Mouse (Mus musculus): Measurements from ENCODE around the gene Prr19. TPM values are rescaled to one million over a fixed set of nuclear protein-coding genes. Genes with fewer than 3 reads are reported as not detected.
"Not testable (repeated sequence)": the region's sequence is repeated elsewhere in the genome, so short reads cannot be mapped to it uniquely, and the experiment has no call there.

Gene Prr19
- polyA plus RNA-seq, 1 experiment from 2014 or later: 0.13 TPM

DNA sequence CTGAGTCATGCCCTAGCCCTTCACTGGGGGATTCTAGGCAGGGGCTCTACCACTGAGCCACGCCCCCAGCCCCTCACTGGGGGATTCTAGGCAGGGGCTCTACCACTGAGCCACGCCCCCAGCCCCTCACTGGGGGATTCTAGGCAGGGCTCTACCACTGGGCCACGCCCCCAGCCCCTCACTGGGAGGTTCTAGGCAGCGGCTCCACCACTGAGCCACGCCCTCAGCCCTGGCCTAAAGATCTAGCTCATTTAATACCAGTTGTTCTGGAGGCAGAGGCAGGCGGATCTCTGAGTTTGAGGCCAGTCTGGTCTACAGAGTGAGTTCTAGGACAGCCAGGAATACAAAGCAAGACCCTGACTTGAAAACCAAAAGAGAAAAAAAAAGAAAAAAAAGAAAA, 24.2 kb downstream of the Prr19 start:
- not testable (repeated sequence) for H3K4me1 ChIP-seq (replicated peaks; ENCODE audit: control insufficient read depth, insufficient read depth, low read length); H3K4me3 ChIP-seq (ENCODE audit: low read length); H3K27ac ChIP-seq (ENCODE audit: low read length); H3K9me3 ChIP-seq (ENCODE audit: control insufficient read depth, low read length); H3K36me3 ChIP-seq (ENCODE audit: control insufficient read depth, insufficient read depth, low read length); H3K4me2 ChIP-seq (ENCODE audit: low read depth, low read length); ATAC-seq (ENCODE audit: low read depth); H3K9ac ChIP-seq (ENCODE audit: low read length); H3K27me3 ChIP-seq (ENCODE audit: control insufficient read depth, insufficient read depth, low read depth, low read length)
- 87% methylated on average over 6 of the region's 6 CpGs for WGBS

DNA sequence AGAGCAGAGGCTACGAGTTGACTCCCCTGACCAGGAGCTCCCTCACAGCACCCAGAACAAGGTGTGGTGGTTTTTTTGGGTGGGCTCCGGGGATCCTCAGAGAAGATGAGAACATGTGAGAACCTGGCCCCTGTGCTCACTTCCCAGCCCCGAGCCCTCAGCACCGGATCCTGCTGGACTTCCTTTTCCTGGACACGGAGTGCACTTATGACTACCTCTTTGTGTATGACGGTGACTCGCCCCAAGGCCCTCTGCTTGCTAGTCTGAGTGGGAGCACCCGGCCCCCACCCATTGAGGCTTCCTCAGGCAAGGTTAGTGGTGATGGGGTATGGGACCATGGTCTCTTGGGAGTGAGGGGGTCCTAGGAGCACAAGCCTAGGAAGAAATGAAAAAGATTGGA, 25.0 kb downstream of the Prr19 start:
- Histone ChIP-seq H3K4me2 (ENCODE audit: low read depth, low read length) (no peak overlapping the region), H3K4me1 (replicated peaks; ENCODE audit: control insufficient read depth, insufficient read depth, low read length) (peaks cover 8% of the 10 kb centered on the region), H3K9me3 (ENCODE audit: control insufficient read depth, low read length) (no peaks in the 10 kb centered on the region), H3K4me3 (ENCODE audit: low read length) (no peak overlapping the region), H3K27me3 (ENCODE audit: control insufficient read depth, insufficient read depth, low read depth, low read length) (no peaks in the 10 kb centered on the region), H3K9ac (ENCODE audit: low read length) (no peak overlapping the region), H3K36me3 (ENCODE audit: control insufficient read depth, insufficient read depth, low read length) (peaks cover 7% of the 10 kb centered on the region; the same call in 1 of the 2 replicates), H3K27ac (ENCODE audit: low read length) (no peak overlapping the region)
- WGBS: 65% methylated on average over 8 of the region's 8 CpGs
- ATAC-seq (ENCODE audit: low read depth): no peak

DNA sequence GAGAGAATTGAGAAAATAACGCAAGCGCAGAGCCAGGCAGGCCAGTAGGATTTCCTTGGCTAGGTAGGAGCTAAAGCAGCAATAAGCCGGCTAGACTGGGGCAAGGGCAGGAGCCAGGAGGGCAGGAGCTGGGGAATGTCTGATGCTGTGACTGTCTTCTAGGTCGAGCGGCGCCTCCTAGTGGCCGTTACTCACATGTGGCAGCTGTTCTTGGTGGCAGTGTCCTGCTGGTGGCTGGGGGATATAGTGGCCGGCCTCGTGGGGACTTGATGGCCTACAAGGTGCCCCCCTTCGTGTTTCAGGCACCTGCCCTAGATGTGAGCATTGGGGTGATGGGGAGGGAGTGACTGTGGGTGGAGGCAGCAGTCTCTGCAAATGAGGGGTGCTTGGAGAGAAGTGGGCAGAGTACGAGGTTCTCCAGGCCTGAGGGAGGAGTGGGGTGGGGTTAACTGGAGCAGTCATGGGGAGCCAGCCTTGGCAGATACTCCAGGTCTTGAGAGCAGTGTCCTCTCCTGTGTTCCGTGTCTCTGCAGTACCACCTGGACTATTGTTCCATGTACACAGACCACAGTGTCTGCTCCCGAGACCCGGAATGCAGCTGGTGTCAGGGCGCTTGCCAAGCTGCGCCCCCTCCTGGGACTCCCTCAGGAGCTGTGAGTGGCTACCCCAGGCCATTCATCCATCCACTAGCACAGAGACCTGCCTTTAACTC, 32.5 kb downstream of the Prr19 start:
- no peak overlapping the region for H3K4me2 ChIP-seq (ENCODE audit: low read depth, low read length)
- H3K9ac ChIP-seq (ENCODE audit: low read length): no peak overlapping the region
- no peak overlapping the region for H3K4me3 ChIP-seq (ENCODE audit: low read length)
- H3K36me3 ChIP-seq (ENCODE audit: control insufficient read depth, insufficient read depth, low read length): peaks cover 19% of the 10 kb centered on the region; the same call in 1 of the 2 replicates
- no peaks in the 10 kb centered on the region for H3K4me1 ChIP-seq (replicated peaks; ENCODE audit: control insufficient read depth, insufficient read depth, low read length)
- no peak overlapping the region for H3K27ac ChIP-seq (ENCODE audit: low read length)
- WGBS: 41% methylated on average over 16 of the region's 16 CpGs
- no peaks in the 10 kb centered on the region for H3K27me3 ChIP-seq (ENCODE audit: control insufficient read depth, insufficient read depth, low read depth, low read length)
- peak; percentile 81 for ATAC-seq (ENCODE audit: low read depth)
- no peaks in the 10 kb centered on the region for H3K9me3 ChIP-seq (ENCODE audit: control insufficient read depth, low read length)

DNA sequence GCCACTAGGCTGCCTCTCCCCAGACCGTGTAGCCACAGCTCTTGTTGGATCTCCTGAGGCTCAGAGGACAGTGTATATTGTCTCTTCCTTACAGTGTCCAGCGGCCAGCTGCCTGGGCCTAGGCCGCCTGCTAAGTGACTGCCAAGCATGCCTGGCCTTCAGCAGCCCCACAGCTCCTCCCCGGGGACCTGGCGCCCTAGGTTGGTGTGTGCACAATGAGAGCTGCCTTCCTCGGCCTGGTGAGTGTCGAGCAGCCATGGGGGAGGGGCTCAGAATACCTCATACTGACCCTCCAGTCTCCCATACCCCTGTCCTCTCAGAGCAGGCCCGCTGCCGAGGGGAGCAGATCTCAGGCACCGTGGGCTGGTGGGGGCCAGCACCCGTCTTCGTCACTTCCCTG, 33.3 kb downstream of the Prr19 start:
- H3K4me2 ChIP-seq (ENCODE audit: low read depth, low read length): no peak overlapping the region
- no peaks in the 10 kb centered on the region for H3K27me3 ChIP-seq (ENCODE audit: control insufficient read depth, insufficient read depth, low read depth, low read length)
- H3K4me1 ChIP-seq (replicated peaks; ENCODE audit: control insufficient read depth, insufficient read depth, low read length): no peaks in the 10 kb centered on the region
- ATAC-seq (ENCODE audit: low read depth): peak; percentile 50; the same call in 1 of the 2 replicates
- peaks cover 19% of the 10 kb centered on the region; the same call in 1 of the 2 replicates for H3K36me3 ChIP-seq (ENCODE audit: control insufficient read depth, insufficient read depth, low read length)
- H3K9ac ChIP-seq (ENCODE audit: low read length): no peak overlapping the region
- H3K4me3 ChIP-seq (ENCODE audit: low read length): no peak overlapping the region
- WGBS: 78% methylated on average over 12 of the region's 12 CpGs
- no peaks in the 10 kb centered on the region for H3K9me3 ChIP-seq (ENCODE audit: control insufficient read depth, low read length)
- no peak overlapping the region for H3K27ac ChIP-seq (ENCODE audit: low read length)

DNA sequence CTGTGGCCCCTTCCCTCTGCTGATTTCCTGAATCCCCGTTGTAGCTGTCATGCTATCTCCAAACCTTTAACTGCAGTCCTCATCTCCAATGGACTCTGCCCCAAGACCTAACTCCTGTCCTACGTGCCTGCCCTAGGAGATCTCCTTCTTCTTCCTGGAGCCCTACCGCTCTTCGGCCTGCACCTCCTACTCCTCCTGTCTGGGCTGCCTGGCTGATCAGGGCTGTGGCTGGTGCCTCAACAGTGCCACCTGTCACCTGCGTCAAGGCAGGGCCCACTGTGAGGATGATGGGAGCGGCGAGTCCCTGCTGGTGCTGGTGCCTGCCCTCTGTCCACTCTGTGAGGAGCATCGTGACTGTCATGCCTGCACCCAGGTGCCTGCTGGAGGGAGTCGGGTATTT, 38.1 kb downstream of the Prr19 start:
- H3K9ac ChIP-seq (ENCODE audit: low read length): no peak overlapping the region
- H3K27ac ChIP-seq (ENCODE audit: low read length): no peak overlapping the region
- no peaks in the 10 kb centered on the region for H3K4me1 ChIP-seq (replicated peaks; ENCODE audit: control insufficient read depth, insufficient read depth, low read length)
- 86% methylated on average over 9 of the region's 9 CpGs for WGBS
- no peak overlapping the region for H3K4me3 ChIP-seq (ENCODE audit: low read length)
- H3K4me2 ChIP-seq (ENCODE audit: low read depth, low read length): no peak overlapping the region
- no peak for ATAC-seq (ENCODE audit: low read depth)
- no peaks in the 10 kb centered on the region for H3K27me3 ChIP-seq (ENCODE audit: control insufficient read depth, insufficient read depth, low read depth, low read length)
- H3K9me3 ChIP-seq (ENCODE audit: control insufficient read depth, low read length): no peaks in the 10 kb centered on the region
- H3K36me3 ChIP-seq (ENCODE audit: control insufficient read depth, insufficient read depth, low read length): peaks cover 7% of the 10 kb centered on the region

DNA sequence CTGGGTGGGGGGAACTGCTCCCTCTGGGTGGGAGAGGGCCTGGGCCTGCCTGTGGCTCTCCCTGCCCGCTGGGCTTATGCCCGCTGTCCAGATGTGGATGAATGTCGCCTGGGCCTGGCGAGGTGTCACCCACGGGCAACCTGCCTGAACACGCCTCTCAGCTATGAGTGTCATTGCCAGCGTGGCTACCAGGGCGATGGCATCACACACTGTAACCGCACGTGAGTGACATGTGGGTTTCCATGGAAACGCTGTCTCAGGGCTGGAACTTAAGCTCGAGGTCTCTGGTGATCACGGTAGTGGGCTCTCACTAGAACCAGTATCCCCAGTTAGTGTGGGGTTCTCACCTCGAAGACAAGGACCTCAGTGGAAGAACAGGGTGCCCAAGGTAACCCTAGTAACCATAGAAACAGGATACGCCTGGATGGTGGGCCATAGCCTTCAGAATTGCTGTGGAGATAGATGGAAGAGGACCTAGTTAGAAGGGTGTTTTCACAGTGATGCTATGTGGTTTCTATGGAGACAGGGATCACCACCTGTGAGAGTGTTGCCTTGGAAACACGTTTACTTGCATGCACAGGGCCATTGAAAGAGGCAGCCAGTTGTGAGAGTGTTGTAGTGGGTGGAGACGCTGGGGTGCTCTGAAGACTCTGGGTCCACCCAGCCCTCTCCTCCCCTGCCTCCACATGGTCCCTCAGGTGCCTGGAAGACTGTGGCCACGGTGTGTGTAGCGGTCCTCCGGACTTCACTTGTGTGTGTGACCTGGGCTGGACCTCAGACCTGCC, 40.0 kb downstream of the Prr19 start:
- Histone ChIP-seq H3K27me3 (ENCODE audit: control insufficient read depth, insufficient read depth, low read depth, low read length) (no peaks in the 10 kb centered on the region), H3K27ac (ENCODE audit: low read length) (no peak overlapping the region), H3K9me3 (ENCODE audit: control insufficient read depth, low read length) (no peaks in the 10 kb centered on the region), H3K4me1 (replicated peaks; ENCODE audit: control insufficient read depth, insufficient read depth, low read length) (no peaks in the 10 kb centered on the region), H3K4me3 (ENCODE audit: low read length) (no peak overlapping the region), H3K36me3 (ENCODE audit: control insufficient read depth, insufficient read depth, low read length) (peaks cover 2% of the 10 kb centered on the region; the same call in 1 of the 2 replicates), H3K9ac (ENCODE audit: low read length) (no peak overlapping the region), H3K4me2 (ENCODE audit: low read depth, low read length) (no peak overlapping the region)
- ATAC-seq (ENCODE audit: low read depth): no peak
- 76% methylated on average over 20 of the region's 20 CpGs for WGBS

DNA sequence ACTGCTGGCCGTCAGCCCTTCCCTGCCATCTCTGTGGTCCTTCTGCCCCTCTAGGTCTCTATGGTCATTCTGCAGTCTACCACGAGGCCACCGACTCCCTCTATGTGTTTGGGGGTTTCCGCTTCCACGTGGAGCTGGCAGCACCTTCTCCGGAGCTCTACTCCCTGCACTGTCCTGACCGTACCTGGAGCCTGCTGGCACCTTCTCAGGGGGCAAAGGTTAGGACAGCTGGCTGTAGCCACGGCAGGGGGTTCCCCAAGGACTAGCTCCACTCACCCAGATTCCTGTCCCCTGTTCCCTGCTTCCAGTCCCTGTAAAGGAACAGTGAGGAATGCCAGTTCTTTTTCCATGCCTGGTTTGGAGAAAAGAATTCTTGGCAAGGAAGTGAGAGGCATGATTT, 47.6 kb downstream of the Prr19 start:
- H3K9me3 ChIP-seq (ENCODE audit: control insufficient read depth, low read length): peaks cover 3% of the 10 kb centered on the region; the same call in 1 of the 2 replicates
- no peak overlapping the region for H3K4me2 ChIP-seq (ENCODE audit: low read depth, low read length)
- ATAC-seq (ENCODE audit: low read depth): no peak
- 82% methylated on average over 8 of the region's 8 CpGs for WGBS
- H3K9ac ChIP-seq (ENCODE audit: low read length): no peak overlapping the region
- no peaks in the 10 kb centered on the region for H3K27me3 ChIP-seq (ENCODE audit: control insufficient read depth, insufficient read depth, low read depth, low read length)
- H3K4me1 ChIP-seq (replicated peaks; ENCODE audit: control insufficient read depth, insufficient read depth, low read length): no peaks in the 10 kb centered on the region
- H3K36me3 ChIP-seq (ENCODE audit: control insufficient read depth, insufficient read depth, low read length): peaks cover 23% of the 10 kb centered on the region
- no peak overlapping the region for H3K4me3 ChIP-seq (ENCODE audit: low read length)
- H3K27ac ChIP-seq (ENCODE audit: low read length): no peak overlapping the region

Other genes with a start within 250 kb of the Prr19 start
- gene Grik5, start 229.1 kb upstream of the Prr19 start, polyA plus RNA-seq (2015; fragmentation: Nextera tagmentation; extraction: Ambion mirVana): 3.5 and 3.6 TPM in 2 replicates
- gene Zfp574, start 228.8 kb upstream of the Prr19 start, polyA plus RNA-seq (2015; fragmentation: Nextera tagmentation; extraction: Ambion mirVana): 28.9 and 30.5 TPM in 2 replicates
- gene Pou2f2, start 121.7 kb upstream of the Prr19 start, polyA plus RNA-seq (2015; fragmentation: Nextera tagmentation; extraction: Ambion mirVana): 0.58 TPM in 2 replicates
- gene Dedd2, start 80.8 kb upstream of the Prr19 start, polyA plus RNA-seq (2015; fragmentation: Nextera tagmentation; extraction: Ambion mirVana): 9.0 and 9.5 TPM in 2 replicates
- 2.3 and 2.5 TPM in 2 replicates for gene Zfp526, start 80.0 kb upstream of the Prr19 start, polyA plus RNA-seq (2015; fragmentation: Nextera tagmentation; extraction: Ambion mirVana)
- 7.1 and 8.2 TPM in 2 replicates for gene Gsk3a, start 63.6 kb upstream of the Prr19 start, polyA plus RNA-seq (2015; fragmentation: Nextera tagmentation; extraction: Ambion mirVana)
- gene Erf, start 50.6 kb upstream of the Prr19 start, polyA plus RNA-seq (2015; fragmentation: Nextera tagmentation; extraction: Ambion mirVana): 10.5 and 13.6 TPM in 2 replicates
- gene Cic, start 33.7 kb upstream of the Prr19 start, polyA plus RNA-seq (2015; fragmentation: Nextera tagmentation; extraction: Ambion mirVana): 23.5 and 28.9 TPM in 2 replicates
- 170 and 173 TPM in 2 replicates for gene Pafah1b3, start 3.4 kb upstream of the Prr19 start, polyA plus RNA-seq (2015; fragmentation: Nextera tagmentation; extraction: Ambion mirVana)
- gene Tmem145, start 4.7 kb downstream of the Prr19 start, polyA plus RNA-seq (2015; fragmentation: Nextera tagmentation; extraction: Ambion mirVana): 0.14 and 0.49 TPM in 2 replicates
- 11.8 and 12.1 TPM in 2 replicates for gene Megf8, start 15.8 kb downstream of the Prr19 start, polyA plus RNA-seq (2015; fragmentation: Nextera tagmentation; extraction: Ambion mirVana)
- 0.33 and 2.9 TPM in 2 replicates for gene Cnfn, start 68.3 kb downstream of the Prr19 start, polyA plus RNA-seq (2015; fragmentation: Nextera tagmentation; extraction: Ambion mirVana)
- 9.4 and 11.4 TPM in 2 replicates for gene Lipe, start 97.3 kb downstream of the Prr19 start, polyA plus RNA-seq (2015; fragmentation: Nextera tagmentation; extraction: Ambion mirVana)
- gene Cxcl17, start 111.5 kb downstream of the Prr19 start, polyA plus RNA-seq (2015; fragmentation: Nextera tagmentation; extraction: Ambion mirVana): 0.49 TPM in 1 of 2 replicates, not detected in the other
- gene Ceacam1, start 176.2 kb downstream of the Prr19 start, polyA plus RNA-seq (2015; fragmentation: Nextera tagmentation; extraction: Ambion mirVana): 7.3 TPM in 2 replicates
- gene Ceacam2, start 238.4 kb downstream of the Prr19 start, polyA plus RNA-seq (2015; fragmentation: Nextera tagmentation; extraction: Ambion mirVana): 0.09 TPM in 1 of 2 replicates, not detected in the other